Mouse (Mus musculus) hindbrain, postnatal 0 days (tissue): Measurements from ENCODE around the gene Rab3c. TPM values are rescaled to one million over a fixed set of nuclear protein-coding genes. Genes with fewer than 3 reads are reported as not detected.

Experiments
- ATAC-seq: fragments of 200-750 bp; cut with Nextera tagmentation; 2 replicates; pipeline ENCODE4 v1.8.0; 2017; ENCODE audit warnings: mild to moderate bottlenecking, moderate TSS enrichment, moderate library complexity
- DNase-seq: peaks from one replicate; pipeline ENCODE4 v3.0.0-alpha.2; 2015; ENCODE audit warnings: low spot score
- H3K27ac ChIP-seq: fragments of 300-500 bp; sonication (generic); 2 replicates; pipeline ENCODE4 v1.5.1; 2014; ENCODE audit warnings: mild to moderate bottlenecking
- H3K27me3 ChIP-seq: fragments of 300-500 bp; sonication (generic); 2 replicates; pipeline ENCODE4 v1.6.1; 2014; ENCODE audit warnings: low read length, mixed read lengths; ENCODE audit not compliant: insufficient read depth
- H3K36me3 ChIP-seq: fragments of 300-500 bp; sonication (generic); 2 replicates; pipeline ENCODE4 v1.6.1; 2014; ENCODE audit warnings: low read length, mixed read lengths; ENCODE audit not compliant: insufficient read depth
- H3K4me1 ChIP-seq: fragments of 300-500 bp; sonication (generic); 2 replicates; pipeline ENCODE4 v1.6.1; 2014; ENCODE audit warnings: antibody characterized with exemption, low read length, mixed read lengths; ENCODE audit not compliant: insufficient read depth
- H3K4me2 ChIP-seq: fragments of 300-500 bp; sonication (generic); 2 replicates; pipeline ENCODE4 v1.6.1; 2014; ENCODE audit warnings: low read depth, mild to moderate bottlenecking, low read length, moderate library complexity, mixed read lengths
- H3K4me3 ChIP-seq: fragments of 300-500 bp; sonication (generic); 2 replicates; pipeline ENCODE4 v1.5.1; 2014; ENCODE audit warnings: low read length
- H3K9ac ChIP-seq: fragments of 300-500 bp; sonication (generic); replicated peaks from 2 replicates; pipeline ENCODE4 v1.6.1; 2014; ENCODE audit warnings: mild to moderate bottlenecking, low read length, moderate library complexity, mixed read lengths
- H3K9me3 ChIP-seq: fragments of 300-500 bp; sonication (generic); 2 replicates; pipeline ENCODE4 v1.6.1; 2016; ENCODE audit warnings: low read length, mixed read lengths
- CTCF ChIP-seq: IDR thresholded peaks from 2 replicates; pipeline ENCODE4 v1.5.1; 2016; ENCODE audit warnings: antibody characterized with exemption, control low read depth, low read depth
- WGBS: fragments of 180-500 bp; shearing (Covaris S2); extraction: QIAGEN DNeasy Blood & Tissue Kit; methylation state at CpG from one replicate; pipeline ENCODE4 v1.1.7; 2014; 5-methylcytosine and 5-hydroxymethylcytosine counted together
- polyA plus RNA-seq: library from polyadenylated mRNA; unstranded; fragments of >200 nt; fragmentation: Nextera tagmentation; extraction: Ambion mirVana; gene quantifications from 2 replicates; pipeline ENCODE4 v1.2.1, GENCODE M21; 2015
- total RNA-seq: library from RNA; depleted of rRNA; stranded (reverse); fragments of >200 nt; gene quantifications from 2 replicates; pipeline ENCODE4 v1.2.3, GENCODE M21; 2014

The Rab3c gene
- total and polyA plus RNA-seq, 2 experiments from 2014 or later = 125 to 130 TPM

DNA sequence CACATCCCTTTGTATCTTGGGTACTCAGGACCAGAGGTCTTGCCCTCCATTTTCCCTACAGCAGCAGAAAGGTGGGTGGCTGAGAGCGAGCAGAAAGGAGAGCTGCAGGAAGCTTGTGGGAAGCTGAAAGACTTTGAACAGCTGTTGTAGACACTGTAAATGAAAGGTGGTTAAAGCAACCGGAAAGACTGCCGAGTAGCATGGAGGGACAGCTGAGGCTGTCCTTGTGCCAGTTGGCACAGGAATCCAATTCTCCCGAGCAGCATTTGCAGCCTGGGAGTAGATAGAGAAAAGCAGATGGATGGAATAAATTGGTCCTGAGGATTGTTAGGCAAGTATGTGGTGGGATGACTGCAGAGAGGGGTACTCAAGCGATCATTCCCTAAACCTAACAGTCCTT, 141.5 kb downstream of the Rab3c start:
- Histone ChIP-seq H3K4me1 (0 out of 2 replicates have a peak, but pooled peaks cover 5% of the 10 kb centered on the region), H3K27me3 (no peaks in the 10 kb centered on the region), H3K4me2 (no peak overlapping the region), H3K9ac (no peak overlapping the region), H3K36me3 (no peaks in the 10 kb centered on the region), H3K9me3 (no peaks in the 10 kb centered on the region), H3K27ac (peak overlapping the region; percentile 2), H3K4me3 (no peak overlapping the region)
- peak; percentile 81 for DNase-seq
- TF ChIP-seq CTCF = no peak
- 29% methylated on average over 5 of the region's 5 CpGs for WGBS
- peak; percentile 86 for ATAC-seq

DNA sequence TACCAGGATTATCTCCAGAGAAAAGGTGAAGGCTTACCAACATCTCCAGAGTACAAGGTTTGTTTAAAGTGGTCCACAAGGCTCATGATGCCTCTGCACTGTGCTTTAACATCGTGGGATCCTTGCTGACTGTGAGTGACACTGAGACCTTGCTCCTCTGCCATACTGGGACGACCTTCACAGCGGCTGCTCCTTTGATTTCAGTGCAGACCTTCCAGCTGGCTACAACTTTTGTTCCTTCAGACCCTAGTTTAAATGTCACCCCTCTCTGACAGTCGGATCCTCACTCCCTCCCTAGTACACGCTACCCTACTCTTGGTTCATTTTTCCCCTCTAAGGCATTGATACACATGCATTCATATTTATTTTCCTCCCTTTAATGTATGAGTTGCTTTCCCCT, 142.2 kb downstream of the Rab3c start:
- no peak for ATAC-seq
- TF ChIP-seq CTCF = no peak
- DNase-seq = no peak
- no peaks in the 10 kb centered on the region for H3K36me3 ChIP-seq
- H3K4me1 ChIP-seq = 0 out of 2 replicates have a peak, but pooled peaks cover 5% of the 10 kb centered on the region
- no peak overlapping the region for H3K4me2 ChIP-seq
- H3K9ac ChIP-seq = no peak overlapping the region
- H3K4me3 ChIP-seq = no peak overlapping the region
- H3K27me3 ChIP-seq = no peaks in the 10 kb centered on the region
- WGBS = 55% methylated on average over 5 of the region's 5 CpGs
- H3K27ac ChIP-seq = no peak overlapping the region
- H3K9me3 ChIP-seq = no peaks in the 10 kb centered on the region

DNA sequence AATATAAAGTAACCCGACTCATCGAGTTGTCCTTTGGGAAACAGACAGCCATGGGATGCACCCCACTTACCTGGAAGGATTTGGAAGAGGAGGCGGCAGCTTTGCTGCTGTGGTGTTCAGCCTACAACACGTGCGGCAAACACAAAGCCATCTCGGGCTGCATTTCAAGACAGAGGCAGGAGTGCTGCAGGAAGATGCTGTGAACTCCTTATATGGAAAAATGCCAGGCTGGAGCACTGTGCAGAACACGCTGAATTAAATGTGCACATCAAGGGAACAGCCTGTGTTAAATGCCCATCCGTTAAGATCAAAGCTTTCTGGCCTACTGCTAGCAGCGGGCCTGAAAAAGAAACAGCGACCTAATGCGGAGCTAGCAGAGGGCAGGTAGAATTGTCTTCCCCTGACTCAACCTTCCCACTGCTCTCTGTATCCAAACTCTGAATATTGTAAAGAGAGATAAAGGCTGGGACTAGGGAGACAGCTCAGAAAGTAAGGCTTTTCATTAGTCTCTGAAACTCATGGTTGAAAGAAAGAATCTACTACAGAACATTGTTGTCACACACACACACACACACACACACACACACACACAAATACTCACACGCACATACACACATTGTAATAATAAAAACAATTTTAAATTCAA, 153.1 kb downstream of the Rab3c start:
- 34% methylated on average over 12 of the region's 12 CpGs for WGBS
- DNase-seq (peak; percentile 81), ATAC-seq (peak; percentile 83)
- no peak for TF ChIP-seq CTCF
- Histone ChIP-seq H3K36me3 (no peaks in the 10 kb centered on the region), H3K4me1 (0 out of 2 replicates have a peak, but pooled peaks cover 5% of the 10 kb centered on the region), H3K4me2 (peak overlapping the region; percentile 24; the same call in 1 of the 2 replicates), H3K9ac (peak overlapping the region; percentile 30; the same call in 1 of the 2 replicates), H3K27ac (peak overlapping the region; percentile 74), H3K4me3 (no peak overlapping the region), H3K9me3 (no peaks in the 10 kb centered on the region), H3K27me3 (no peaks in the 10 kb centered on the region)

DNA sequence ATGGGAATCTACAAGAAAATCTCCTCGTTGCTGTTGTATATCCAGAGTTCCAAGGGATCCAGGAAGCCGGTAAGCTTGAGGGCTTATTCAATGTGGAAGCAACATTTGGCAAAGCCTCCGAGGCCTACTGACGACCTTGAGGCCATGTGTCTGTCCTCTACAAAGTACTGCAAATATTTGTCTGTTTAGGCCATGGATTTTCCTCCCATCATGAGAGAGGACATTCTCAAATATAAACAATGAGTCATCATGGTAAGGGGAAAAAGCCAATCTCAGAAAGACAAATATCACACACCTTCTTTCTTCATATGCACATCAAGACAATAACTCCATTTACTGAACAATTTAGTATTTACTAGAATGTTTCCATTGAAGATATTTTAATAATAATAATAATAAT, 158.0 kb downstream of the Rab3c start:
- H3K4me1 ChIP-seq = 0 out of 2 replicates have a peak, but pooled peaks cover 4% of the 10 kb centered on the region
- no peak overlapping the region for H3K27ac ChIP-seq
- H3K9me3 ChIP-seq = no peaks in the 10 kb centered on the region
- H3K9ac ChIP-seq = no peak overlapping the region
- TF ChIP-seq CTCF = no peak
- H3K4me2 ChIP-seq = no peak overlapping the region
- no peaks in the 10 kb centered on the region for H3K27me3 ChIP-seq
- no peak for DNase-seq
- H3K36me3 ChIP-seq = no peaks in the 10 kb centered on the region
- no peak overlapping the region for H3K4me3 ChIP-seq
- 87% methylated on average over 4 of the region's 4 CpGs for WGBS
- no peak for ATAC-seq

DNA sequence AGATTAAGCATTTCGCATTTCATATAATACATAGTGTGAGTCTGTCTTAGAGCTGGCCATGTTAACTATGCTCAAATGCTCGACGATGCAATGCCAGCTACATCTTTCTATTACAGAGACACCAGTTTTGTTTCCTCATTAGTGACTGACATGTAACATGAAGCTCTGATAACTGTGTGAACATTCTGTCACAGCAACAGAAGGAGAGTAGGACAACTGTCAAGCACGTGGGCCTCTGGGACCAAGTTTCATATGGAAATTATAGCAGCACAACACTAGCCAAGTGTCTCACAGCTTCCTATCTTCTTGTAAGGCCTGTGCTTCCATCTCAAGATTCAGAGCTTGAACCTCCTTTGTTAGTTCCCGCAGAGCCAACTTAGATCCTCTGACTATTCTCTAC, 163.9 kb downstream of the Rab3c start:
- DNase-seq = no peak
- H3K4me2 ChIP-seq = no peak overlapping the region
- H3K36me3 ChIP-seq = no peaks in the 10 kb centered on the region
- WGBS = 70% methylated on average over 5 of the region's 5 CpGs
- no peak for ATAC-seq
- no peak for TF ChIP-seq CTCF
- no peaks in the 10 kb centered on the region for H3K27me3 ChIP-seq
- H3K4me1 ChIP-seq = no peaks in the 10 kb centered on the region; the same call in 1 of the 2 replicates
- no peak overlapping the region for H3K27ac ChIP-seq
- no peak overlapping the region for H3K4me3 ChIP-seq
- no peak overlapping the region for H3K9ac ChIP-seq
- no peaks in the 10 kb centered on the region for H3K9me3 ChIP-seq

DNA sequence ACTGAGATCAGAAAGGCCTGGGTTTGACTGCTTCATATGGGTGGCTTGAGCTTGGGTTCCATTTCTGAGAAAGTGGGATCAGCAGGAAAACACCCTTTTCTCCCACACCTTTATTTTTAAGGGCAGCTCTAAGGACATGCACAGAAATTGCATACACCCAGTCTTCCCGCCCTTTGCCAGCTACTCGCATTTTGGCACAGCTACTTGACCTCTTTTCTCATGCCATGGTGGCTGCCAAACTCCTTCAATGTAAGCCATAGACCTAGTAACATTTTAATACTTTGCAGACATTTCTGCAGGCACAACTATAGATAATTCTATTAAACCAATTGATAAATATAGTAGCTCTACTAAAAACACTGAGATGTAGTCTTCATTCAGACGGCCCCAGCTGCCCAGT, 164.5 kb downstream of the Rab3c start:
- WGBS = 52% methylated on average over 3 of the region's 3 CpGs
- H3K9ac ChIP-seq = no peak overlapping the region
- H3K4me2 ChIP-seq = no peak overlapping the region
- DNase-seq (no peak), ATAC-seq (no peak)
- no peak for TF ChIP-seq CTCF
- no peaks in the 10 kb centered on the region for H3K36me3 ChIP-seq
- peak overlapping the region; percentile 32; the same call in 1 of the 2 replicates for H3K27ac ChIP-seq
- no peaks in the 10 kb centered on the region for H3K27me3 ChIP-seq
- H3K9me3 ChIP-seq = no peaks in the 10 kb centered on the region
- H3K4me3 ChIP-seq = no peak overlapping the region
- no peaks in the 10 kb centered on the region; the same call in 1 of the 2 replicates for H3K4me1 ChIP-seq
